Mouse (Mus musculus) small intestine, adult 2 months (tissue): ENCODE measurements around the gene Entpd3. TPM values are rescaled to one million over a fixed set of nuclear protein-coding genes. Genes with fewer than 3 reads are reported as not detected.

Source experiments
- H3K27ac ChIP-seq: fragments of 200-500 bp; 2 replicates; pipeline ENCODE4 v1.5.1; 2012; ENCODE audit warnings: low read depth, low read length, control low read depth, inconsistent platforms; ENCODE audit not compliant: insufficient read depth
- H3K27me3 ChIP-seq: fragments of 200-500 bp; 2 replicates; pipeline ENCODE4 v1.6.1; 2012; ENCODE audit warnings: mild to moderate bottlenecking, moderate library complexity, low read length, inconsistent platforms; ENCODE audit not compliant: control insufficient read depth, insufficient read depth
- H3K36me3 ChIP-seq: fragments of 200-500 bp; 2 replicates; pipeline ENCODE4 v1.6.1; 2012; ENCODE audit warnings: mild to moderate bottlenecking, low read length, control low read depth, inconsistent platforms; ENCODE audit not compliant: control insufficient read depth, insufficient read depth
- H3K4me1 ChIP-seq: fragments of 200-500 bp; 2 replicates; pipeline ENCODE4 v1.6.1; 2012; ENCODE audit warnings: low read length, inconsistent platforms, mixed read lengths; ENCODE audit not compliant: control insufficient read depth, insufficient read depth, insufficient read length
- H3K4me3 ChIP-seq: fragments of 200-500 bp; 2 replicates; pipeline ENCODE4 v1.5.1; 2012; ENCODE audit warnings: low read depth, mild to moderate bottlenecking, control low read depth, inconsistent platforms, low read length, moderate library complexity
- CTCF ChIP-seq: fragments of 200-500 bp; IDR thresholded peaks from 2 replicates; pipeline ENCODE4 v1.5.1; 2012; ENCODE audit warnings: low read depth, mild to moderate bottlenecking, control low read depth, inconsistent platforms, low read length, moderate library complexity, mixed read lengths; ENCODE audit not compliant: insufficient replicate concordance, insufficient read length; ENCODE audit errors: extremely low read depth
- POLR2A ChIP-seq: fragments of 200-500 bp; IDR thresholded peaks from 2 replicates; pipeline ENCODE4 v1.6.1; 2012; ENCODE audit warnings: low read depth, mild to moderate bottlenecking, control low read depth, inconsistent platforms, low read length, moderate library complexity
- WGBS: fragments of 180-500 bp; shearing (Covaris S2); methylation state at CpG from one replicate; pipeline ENCODE4 v1.1.7; 2018; 5-methylcytosine and 5-hydroxymethylcytosine counted together
- polyA plus RNA-seq: library from polyadenylated mRNA; depleted of rRNA; stranded (reverse); fragments of >200 nt; gene quantifications from 2 replicates; pipeline ENCODE4 v1.2.3, GENCODE M21; 2012

Gene Entpd3
- polyA plus RNA-seq, 1 experiment = 1.2 TPM

DNA sequence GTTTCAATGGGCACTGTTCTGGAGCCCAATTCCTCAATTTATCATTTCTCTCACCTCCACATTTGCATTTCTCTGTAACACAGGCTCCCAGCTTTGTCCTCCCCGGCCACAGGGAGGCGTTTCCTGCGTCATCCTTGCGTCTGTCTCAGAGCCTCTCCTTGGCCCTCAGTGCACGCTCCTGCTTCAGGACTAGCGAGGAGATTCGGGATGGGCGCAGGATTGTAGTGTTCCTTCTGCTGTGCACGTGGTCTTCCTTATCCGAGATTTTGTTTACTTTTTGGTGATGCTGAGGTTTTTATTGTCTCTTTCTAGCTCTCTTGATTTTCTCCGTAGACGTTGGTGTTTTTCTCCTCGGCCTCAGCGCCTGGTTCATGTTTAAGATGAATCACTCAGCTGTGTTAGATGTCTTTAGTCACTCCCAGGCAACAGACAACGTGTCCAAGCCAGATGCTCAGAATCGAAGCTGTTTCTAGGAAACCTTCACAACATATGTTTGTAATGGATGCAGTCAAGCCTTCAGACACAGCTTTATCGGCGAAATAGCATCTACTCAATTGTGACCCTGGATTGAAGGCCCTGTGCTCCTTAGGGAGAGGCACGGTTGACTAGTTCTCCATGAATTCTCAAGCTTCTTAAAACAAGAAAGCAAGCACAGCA is 20.0 kb upstream of the Entpd3 start:
- Histone ChIP-seq H3K4me1 (no peaks in the 10 kb centered on the region), H3K27me3 (no peaks in the 10 kb centered on the region), H3K4me3 (no peak overlapping the region), H3K27ac (no peak overlapping the region), H3K36me3 (no peaks in the 10 kb centered on the region)
- 21% methylated on average over 19 of the region's 19 CpGs for WGBS
- TF ChIP-seq CTCF (no peak), POLR2A (no peak)

DNA sequence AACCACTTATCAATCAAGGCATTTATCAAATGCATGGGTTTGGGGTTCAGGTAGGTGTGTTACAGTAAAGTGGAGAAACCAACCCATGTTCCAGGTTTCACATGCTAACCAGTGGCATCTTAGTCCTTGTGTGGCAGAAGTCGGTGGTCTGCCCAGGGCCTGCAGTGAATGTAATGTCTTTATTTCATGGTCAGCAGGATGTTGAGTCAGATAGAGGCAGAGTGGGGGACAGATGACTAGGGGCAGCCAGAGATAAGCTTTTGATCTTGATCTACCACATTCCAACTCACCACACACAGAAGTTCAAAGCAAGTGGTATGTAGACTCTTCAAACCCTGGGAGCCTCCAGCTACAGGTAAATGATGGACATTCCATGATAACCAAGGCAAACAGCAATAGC is 18.5 kb upstream of the Entpd3 start:
- 55% methylated on average over 1 of the region's 1 CpGs for WGBS
- Histone ChIP-seq H3K36me3 (no peaks in the 10 kb centered on the region), H3K27ac (no peak overlapping the region), H3K4me3 (no peak overlapping the region), H3K4me1 (no peaks in the 10 kb centered on the region), H3K27me3 (no peaks in the 10 kb centered on the region)
- TF ChIP-seq CTCF (no peak), POLR2A (no peak)

DNA sequence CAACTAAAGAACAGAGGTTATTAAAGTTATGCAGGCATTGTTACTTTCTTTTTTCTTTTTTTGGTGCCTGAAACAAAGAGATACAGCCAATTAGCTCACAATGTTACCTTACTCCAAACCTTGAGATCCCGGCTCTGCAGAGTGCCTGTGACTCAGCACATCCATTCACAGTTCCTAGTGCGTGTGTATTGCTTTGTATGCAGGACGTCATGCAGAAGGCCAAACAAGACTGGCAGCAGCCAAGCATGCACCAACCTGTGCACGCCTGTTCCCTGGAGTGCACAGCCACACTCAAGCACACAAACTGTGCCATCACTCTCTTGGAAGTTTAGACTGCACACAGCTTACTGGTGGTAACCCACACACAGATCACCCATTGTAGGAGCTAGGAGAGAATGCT is 12.3 kb upstream of the Entpd3 start:
- TF ChIP-seq POLR2A (no peak), CTCF (no peak)
- Histone ChIP-seq H3K27me3 (no peaks in the 10 kb centered on the region), H3K4me1 (no peaks in the 10 kb centered on the region), H3K4me3 (no peak overlapping the region), H3K27ac (no peak overlapping the region), H3K36me3 (no peaks in the 10 kb centered on the region)
- WGBS = 73% methylated on average over 4 of the region's 4 CpGs

DNA sequence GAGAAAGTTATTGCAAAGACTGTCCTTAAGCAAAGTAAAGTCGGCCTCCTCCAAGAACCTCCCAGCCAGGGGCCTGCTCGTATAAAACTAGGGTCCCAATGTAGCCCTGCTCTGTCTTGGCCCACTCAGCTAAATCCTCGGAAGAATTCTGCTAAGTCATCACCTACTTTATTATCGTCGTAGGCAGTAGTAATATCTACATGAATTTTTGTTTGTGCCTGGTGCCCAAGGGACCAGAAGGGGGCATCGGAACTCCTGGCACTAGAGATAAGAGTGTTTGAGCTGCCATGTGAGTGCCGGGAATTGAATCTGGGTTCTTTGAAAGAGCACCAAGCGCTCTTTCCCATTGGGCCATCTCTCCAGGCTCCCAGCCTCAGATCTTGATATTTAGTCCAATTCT is 11.7 kb upstream of the Entpd3 start:
- Histone ChIP-seq H3K27me3 (no peaks in the 10 kb centered on the region), H3K4me3 (no peak overlapping the region), H3K36me3 (no peaks in the 10 kb centered on the region), H3K4me1 (no peaks in the 10 kb centered on the region), H3K27ac (no peak overlapping the region)
- WGBS = 87% methylated on average over 8 of the region's 8 CpGs
- TF ChIP-seq CTCF (no peak), POLR2A (no peak)

DNA sequence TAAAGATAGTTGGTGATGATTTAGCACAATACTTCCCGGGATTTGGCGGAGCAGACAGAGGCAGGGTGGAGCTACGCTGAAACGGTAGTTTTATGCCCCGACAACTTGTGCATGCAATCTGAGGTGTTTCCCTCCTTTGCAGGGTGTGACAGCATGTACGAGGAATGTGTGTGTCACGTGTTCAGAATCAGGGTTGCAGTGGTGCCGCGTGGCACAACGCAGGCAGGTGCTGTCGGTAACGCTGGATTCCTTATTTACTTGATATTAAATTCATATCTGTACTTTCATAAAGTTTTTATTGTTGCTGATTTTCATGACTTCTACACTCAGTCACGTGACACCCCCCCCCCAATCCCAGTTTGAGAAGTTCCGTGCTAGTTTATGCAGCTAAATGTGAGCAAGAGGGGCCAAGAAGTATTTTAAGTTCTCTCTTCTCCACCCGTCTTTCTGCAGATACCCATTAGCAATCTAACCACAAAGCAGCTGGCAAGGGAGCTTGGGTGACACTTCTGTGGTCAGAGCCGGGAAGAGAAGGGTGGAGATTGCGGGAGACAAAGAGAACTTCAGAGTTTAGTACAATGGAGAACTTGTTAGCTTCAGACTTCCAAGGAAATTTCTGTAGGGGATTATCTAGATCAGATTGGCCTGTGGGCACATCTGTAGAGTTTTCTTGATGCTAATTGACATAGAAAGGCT is 10.7 kb upstream of the Entpd3 start:
- no peak overlapping the region for H3K4me3 ChIP-seq
- no peak overlapping the region for H3K27ac ChIP-seq
- H3K36me3 ChIP-seq = no peaks in the 10 kb centered on the region
- TF ChIP-seq CTCF (no peak), POLR2A (no peak)
- no peaks in the 10 kb centered on the region for H3K27me3 ChIP-seq
- H3K4me1 ChIP-seq = no peaks in the 10 kb centered on the region
- WGBS = 81% methylated on average over 17 of the region's 17 CpGs

DNA sequence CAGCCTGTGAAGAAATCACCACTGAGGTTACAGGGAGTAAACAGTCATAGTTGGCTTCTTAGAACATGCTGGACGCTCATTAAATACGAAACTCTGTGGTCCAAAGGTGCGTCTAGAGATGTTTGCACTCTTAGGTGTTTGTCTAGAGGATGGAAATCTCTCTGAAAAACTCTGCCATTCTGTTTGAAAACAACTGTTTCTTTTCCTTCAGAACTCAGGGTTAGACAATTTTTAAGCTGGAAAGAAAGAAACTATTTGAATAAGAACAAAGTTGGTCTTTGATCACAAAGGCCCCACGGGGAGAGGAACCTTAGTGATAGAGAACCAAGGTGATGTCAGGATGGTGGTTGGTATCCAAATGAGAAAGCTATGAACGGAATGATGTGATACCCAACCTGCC is 9.1 kb upstream of the Entpd3 start:
- Histone ChIP-seq H3K27ac (no peak overlapping the region), H3K27me3 (no peaks in the 10 kb centered on the region), H3K4me3 (no peak overlapping the region), H3K4me1 (no peaks in the 10 kb centered on the region), H3K36me3 (no peaks in the 10 kb centered on the region)
- no peak for TF ChIP-seq CTCF
- TF ChIP-seq POLR2A = no peak
- 64% methylated on average over 5 of the region's 5 CpGs for WGBS

DNA sequence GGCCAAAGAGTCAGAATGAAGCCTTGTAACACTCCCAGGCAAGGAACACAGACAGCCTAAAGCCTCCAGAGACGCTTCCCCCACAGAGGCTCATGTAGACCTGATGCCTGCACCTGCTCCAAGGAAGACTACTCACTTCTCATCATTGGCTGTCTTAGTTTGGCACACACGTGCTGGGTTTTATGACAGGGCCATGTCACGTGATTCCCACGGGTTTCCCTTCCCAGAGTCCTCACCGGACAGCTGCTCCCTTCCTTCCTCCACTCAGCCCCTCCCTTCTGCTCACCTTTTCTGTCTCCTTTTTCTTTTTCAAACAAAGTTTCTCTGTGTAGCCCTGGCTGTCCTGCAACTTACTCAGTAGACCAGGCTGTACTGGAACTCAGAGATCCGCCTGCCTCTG is 7.6 kb upstream of the Entpd3 start:
- Histone ChIP-seq H3K27ac (no peak overlapping the region), H3K4me3 (no peak overlapping the region), H3K27me3 (no peaks in the 10 kb centered on the region), H3K4me1 (no peaks in the 10 kb centered on the region), H3K36me3 (no peaks in the 10 kb centered on the region)
- TF ChIP-seq POLR2A (no peak), CTCF (no peak)
- WGBS = 39% methylated on average over 6 of the region's 6 CpGs
